Mouse (Mus musculus) A20 (cell line): Measurements from ENCODE around the gene Ldb1.
A peak's percentile ranks its signal among the peaks of the same experiment; 100 is the strongest.

Source experiments
- DNase-seq: peaks from one replicate; pipeline ENCODE4 v3.0.0-alpha.2; 2011; ENCODE audit warnings: low read depth, low spot score

Gene Ldb1

GRCm38 (mm10) chr19:46044993-46045695, at the start of gene Ldb1:
Gene Ldb1 (minus strand): TSS chr19:46045214.
- DNase-seq = peak; percentile 88

- no peak for DNase-seq
These were observed 49.1 kb upstream of the Ldb1 start for GRCm38 (mm10) chr19:46094144-46094543.

DNA sequence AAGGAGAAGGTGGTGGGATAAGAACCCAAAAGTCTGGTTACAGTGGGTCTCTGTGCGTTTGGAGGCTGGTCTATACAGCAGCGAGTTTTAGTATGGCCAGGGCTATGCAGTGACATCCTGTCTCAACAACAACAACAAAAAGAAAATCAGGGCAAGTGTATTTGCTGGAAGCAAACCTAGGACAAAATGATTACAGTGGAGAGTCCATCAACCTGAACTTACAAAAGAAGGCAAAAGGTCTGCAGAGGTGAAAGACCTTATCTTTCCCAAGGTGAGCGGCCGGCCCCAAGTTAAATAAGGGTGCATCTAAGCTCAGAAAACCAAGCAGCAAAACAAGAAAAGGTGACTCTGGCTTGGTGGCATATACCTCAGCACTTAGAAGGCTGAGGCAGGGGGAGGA, 46.6 kb upstream of the Ldb1 start:
- DNase-seq = no peak

DNA sequence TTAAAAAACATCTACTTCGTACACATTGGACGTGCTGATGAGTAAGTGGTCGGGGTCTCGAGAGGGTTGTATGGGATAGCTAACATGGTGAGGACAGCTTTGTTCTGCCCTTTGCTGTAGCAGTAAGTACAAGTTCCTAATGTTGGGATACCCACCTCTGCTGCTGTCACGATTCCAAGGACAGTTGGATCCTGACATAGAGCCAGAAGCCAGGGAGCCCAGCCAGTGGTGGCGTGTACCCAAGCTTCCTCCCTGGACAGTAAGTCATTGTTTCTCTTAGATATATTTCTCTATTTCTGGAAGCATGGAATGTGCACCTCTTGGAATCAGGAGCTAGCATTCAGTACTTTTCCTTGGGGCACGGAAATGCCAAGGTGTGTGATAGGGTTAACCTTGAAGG, 42.9 kb upstream of the Ldb1 start:
- no peak for DNase-seq

GRCm38 (mm10) chr19:46086337-46086736, 41.3 kb upstream of the Ldb1 start:
- DNase-seq = peak; percentile 78

- no peak for DNase-seq
These were observed 40.2 kb upstream of the Ldb1 start for GRCm38 (mm10) chr19:46085185-46085584.

GRCm38 (mm10) chr19:46078535-46078934, 33.5 kb upstream of the Ldb1 start:
- DNase-seq = no peak

DNA sequence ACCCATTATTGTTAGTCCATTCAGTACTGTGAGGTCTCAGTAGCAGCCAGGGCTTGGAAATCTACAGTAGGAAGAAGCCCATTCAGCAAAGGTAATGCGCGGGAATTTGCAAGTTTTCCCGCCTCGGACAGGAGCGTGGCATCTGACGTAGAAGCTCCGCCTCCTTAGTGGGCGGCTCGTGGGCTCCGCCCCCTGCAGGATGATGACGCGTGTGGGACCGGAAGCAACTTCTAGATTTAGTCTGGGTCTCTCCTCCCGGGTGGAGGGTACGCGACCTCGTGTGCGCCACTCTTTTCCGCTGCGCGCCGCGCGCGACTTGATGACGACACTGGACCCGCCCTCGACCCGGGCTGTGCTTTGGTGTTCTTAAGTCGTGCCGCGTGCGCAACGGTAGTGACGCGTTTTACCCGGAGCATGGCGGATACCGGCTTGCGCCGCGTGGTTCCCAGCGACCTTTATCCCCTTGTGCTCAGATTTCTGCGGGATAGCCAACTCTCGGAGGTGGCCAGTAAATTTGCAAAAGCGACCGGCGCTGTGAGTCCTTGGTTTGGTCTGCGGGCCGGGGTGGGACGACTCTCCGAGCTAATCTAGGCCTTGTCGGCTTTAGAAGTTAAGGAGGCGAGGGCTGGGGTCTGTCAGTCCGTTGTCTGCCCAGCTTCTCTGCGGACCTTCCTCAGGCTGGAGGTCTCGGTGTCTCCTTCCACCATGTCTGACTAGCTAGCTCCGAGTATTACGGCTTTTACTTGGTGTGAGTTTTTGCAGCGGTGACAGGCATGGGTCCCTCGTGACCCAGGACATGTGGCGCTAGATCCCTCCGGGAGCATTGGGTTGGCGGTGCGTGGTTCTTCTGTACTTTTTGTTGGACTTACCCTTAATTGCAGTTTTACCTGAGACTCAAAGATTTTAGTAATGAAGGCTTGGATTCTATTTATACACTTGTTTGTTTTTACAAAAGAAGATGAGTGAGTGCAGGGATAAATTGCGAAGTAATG, 30.9 kb upstream of the Ldb1 start, which contains the start of gene Nolc1:
Gene Nolc1, plus strand, starts transcription at position 248 of the 992 bp plus-strand sequence.
- DNase-seq = peak; percentile 100

- no peak for DNase-seq
These were observed 29.3 kb upstream of the Ldb1 start for GRCm38 (mm10) chr19:46074266-46074665.

DNA sequence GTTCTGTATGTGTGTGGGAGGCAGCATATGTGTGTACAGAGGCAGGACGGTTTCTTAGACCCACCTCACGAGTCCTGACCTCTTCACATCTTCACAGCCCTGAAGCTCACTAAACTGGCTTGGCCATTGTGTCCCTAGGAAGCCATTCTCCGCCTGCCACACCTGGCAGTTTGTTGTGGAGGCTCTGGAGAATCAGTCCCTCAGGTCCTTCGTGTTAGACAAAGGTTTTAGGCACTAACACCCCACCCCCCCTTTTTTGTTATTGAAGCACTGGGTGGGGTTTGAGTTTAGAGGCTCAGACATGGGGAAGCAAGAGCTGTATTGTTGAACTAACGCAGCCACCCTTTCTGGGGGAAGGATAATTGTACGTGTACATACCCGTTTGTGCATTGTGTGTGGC, 28.3 kb upstream of the Ldb1 start:
- no peak for DNase-seq

- DNase-seq = no peak
These were observed 23.0 kb upstream of the Ldb1 start for GRCm38 (mm10) chr19:46068054-46068453.

DNA sequence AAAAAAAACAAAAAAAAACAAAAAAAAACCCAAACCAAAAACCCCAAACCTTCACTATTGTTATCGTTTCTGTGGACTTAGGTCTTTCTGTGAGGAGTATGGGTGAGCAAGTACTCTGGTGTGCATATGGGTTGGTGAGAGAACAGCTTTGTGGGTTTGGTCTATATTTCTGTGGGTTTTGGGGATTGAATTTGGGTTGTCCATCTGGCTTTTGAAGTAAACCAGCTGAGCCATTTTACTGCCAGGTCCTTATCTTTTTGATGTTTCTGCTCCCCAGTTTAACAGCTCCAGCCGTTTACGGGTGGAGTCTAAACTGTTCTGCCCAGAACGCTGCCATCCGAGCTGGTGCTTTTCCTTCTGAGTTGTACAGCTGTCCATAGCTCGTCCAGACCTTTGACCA, 15.8 kb upstream of the Ldb1 start:
- DNase-seq = no peak

GRCm38 (mm10) chr19:46058466-46058865, 13.5 kb upstream of the Ldb1 start:
- DNase-seq = no peak

DNA sequence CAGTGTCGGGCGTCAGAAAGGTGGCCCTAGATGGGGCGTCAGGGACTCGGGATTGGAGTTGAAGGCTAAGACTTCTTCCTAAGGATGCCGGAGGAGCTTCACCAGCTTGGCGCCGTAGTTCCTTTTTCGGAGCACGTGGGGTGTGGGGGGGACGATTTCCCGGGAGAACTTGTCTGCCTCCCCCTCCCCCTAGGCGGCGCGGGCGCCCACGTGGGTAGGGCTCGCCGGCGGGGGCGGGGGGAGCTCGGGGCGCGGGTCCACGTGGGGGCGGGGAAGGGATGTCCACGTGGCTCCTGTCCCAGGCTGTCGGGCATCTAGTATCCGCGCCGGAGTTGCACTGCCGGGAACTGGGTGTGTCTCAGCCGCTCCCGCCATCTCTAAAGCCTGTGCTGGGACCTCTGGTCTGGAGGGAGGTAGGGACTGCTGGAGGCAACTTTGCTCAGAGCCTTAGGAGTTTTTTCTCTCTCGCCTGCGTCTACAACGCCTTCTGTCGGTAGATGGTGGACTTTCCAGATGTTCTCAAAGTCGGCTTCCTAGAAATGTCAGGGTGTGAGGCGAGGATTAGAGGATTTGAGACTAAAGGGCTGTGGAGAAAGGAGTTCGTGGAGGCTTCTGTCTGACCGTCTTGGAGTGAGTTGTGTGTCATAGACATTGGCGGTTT, 12.1 kb upstream of the Ldb1 start:
- peak; percentile 78 for DNase-seq

- peak; percentile 96 for DNase-seq
These were observed 11.5 kb upstream of the Ldb1 start for GRCm38 (mm10) chr19:46056388-46056946.

GRCm38 (mm10) chr19:46055752-46056387, 10.9 kb upstream of the Ldb1 start:
- no peak for DNase-seq

DNA sequence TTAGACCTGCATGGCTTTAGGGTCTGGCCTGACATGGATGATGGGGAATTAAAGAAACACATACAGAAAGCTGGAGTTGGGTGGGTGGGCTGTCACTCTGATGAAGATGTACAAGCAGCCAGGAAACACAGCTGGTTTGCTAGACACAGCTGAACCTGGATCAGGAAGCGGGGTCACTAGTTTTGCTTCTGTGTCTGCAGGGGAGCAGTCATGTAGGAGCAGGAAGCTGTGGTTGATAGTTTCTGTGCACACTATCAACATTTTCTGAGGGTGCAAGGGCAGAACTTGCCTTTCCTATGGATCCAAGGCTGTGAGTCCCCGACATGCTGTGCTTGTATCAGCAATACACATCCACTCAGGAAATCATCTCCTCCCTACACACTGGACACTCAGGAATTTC, 5.4 kb upstream of the Ldb1 start:
- DNase-seq = peak; percentile 47

DNA sequence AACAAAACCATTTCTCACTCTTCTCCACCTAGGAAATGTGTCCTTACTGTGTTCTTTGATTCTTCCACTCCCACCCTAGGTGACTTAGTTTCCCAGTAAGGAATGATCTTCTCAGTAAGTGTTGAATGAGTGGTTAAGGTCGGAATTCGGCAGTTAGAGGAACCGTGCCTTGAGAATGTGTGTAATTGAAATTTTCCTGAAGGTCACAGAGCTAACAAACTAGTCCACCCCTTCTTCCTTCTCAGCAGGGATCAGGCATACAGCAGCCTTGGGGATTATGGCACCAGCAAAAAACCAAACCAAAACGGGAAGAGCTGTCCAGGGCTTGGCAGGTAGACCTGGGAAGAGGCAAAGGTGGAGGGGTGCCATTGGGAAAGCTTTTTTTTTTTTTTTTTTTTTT, 4.1 kb upstream of the Ldb1 start:
- no peak for DNase-seq

DNA sequence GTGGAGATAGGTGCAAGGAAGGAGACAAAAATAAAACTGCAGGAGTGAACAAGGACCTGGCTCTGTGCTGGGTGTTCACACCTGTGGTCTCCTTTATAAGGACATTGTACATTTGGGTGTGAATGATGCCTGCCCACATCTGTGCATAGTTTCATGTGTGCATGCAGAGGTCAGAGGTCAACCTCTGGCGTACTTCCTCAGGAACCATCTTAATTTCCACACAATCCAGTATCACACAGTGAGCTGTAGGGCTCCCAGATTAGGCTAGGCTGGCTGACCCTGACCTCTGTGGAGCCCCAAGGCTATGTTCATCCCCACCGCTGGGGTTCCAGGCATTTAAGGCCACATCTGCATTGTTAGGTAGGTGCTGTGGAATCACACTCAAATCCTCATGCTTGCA, 2.4 kb upstream of the Ldb1 start:
- DNase-seq = no peak

DNA sequence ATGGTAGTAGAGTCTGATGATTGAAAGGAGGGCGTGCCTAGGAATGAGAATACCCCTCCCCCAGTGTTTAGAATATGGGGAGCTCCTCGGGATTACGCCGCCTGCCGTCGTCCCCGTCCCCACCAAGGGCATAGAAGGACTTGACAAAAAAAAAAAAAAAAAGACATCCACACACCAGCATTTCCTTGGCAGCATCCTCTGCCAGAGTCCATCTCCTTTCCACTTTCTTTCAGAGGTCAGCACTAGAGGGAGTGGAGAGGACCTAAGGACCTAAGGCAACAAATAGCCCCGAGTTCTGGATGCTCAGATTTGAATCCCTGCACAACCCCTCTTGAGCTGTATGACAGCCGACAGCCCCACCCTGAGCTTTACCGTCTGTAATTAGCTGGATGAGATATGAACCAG, 1.6 kb upstream of the Ldb1 start:
- DNase-seq = no peak

DNA sequence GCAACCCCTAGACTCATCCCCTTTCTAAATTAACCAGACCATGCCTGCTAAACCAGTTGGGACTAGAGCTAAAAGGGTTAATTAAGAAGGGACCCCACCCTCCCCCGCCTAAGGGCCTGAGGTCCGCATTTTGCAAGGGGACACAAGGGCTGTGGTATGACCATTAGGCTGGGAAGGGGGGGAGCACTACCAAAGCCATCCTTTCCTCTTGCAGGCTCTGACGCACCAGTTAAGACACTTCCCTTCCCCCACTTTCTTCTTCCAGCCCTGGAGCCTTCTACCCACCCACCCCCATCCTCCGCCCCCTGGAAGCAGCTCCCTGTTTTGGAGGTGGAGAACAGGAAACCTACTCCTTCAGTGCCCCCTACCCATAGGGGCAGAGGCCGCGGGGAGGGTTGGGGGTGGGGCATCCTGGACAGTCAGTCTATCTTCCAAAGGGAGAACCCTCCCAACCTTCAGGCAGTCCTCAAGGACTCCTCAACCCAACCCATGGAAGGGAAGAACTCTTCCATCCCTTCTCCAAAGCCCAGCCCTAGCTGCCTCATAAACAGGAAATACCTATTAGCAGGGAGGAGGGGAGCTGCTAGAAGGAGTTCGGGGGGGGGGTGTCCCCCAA, 790 bp upstream of the Ldb1 start:
- no peak for DNase-seq
